Mouse (Mus musculus): ENCODE results near the gene Taok3. TPM values are rescaled to one million over a fixed set of nuclear protein-coding genes. Genes with fewer than 3 reads are reported as not detected.

Gene Taok3
- polyA plus RNA-seq, 1 experiment = 6.6 TPM

DNA sequence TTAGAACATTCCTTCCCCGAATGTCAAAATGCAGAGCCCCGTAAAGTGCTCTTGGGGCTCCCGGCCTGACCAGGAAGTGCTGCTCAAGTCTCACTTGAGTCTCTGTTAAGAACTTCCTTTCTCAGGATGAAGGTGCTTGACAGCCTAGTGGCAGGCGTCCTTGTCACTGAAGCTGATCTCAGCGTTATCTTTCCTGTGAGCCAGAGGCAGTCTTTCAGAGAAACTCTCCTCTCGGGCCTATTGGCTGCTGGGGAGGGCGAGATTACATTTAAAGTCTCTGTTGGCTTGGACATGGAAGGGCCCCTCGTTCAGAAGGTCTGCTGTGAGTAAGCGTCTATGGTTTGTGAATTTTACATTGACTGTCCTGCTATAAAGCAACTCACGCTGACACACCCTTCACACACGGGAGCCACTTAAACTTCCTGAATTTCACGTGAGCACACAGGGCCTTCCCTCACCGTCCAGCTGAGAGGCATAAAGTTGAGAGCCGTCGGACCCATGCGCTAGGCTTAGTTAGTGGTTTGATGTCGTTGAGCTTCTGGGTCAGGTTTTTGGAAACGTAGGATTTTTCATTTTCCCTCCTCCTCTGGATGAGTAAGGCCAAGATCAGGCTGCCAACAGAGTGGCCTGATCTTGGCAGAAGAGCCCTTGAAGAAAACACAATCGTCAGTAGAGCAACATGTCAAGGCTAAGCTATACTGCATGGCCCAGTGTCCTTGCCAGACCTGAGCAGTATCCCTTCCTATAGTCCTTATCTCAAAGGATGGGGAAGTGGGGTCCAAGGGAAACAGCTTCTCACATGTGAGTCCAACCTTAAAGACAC is 14.3 kb downstream of the Taok3 start:
- TF ChIP-seq CEBPB (IDR thresholded peaks at IDR 0.05; ENCODE audit: low read depth) (no peak), FOSL1 (IDR thresholded peaks at IDR 0.05; ENCODE audit: insufficient read depth, low read length, poor library complexity, severe bottlenecking) (no peak), MAX (IDR thresholded peaks at IDR 0.05) (no peak), CTCF (IDR thresholded peaks at IDR 0.05; ENCODE audit: control insufficient read depth, insufficient read depth, insufficient read length) (no peak), MYOG (IDR thresholded peaks at IDR 0.05; ENCODE audit: control insufficient read depth, extremely low read depth, insufficient read length) (no peak), MYOD1 (IDR thresholded peaks at IDR 0.05; ENCODE audit: control insufficient read depth, insufficient read length, low read depth) (no peak), USF1 (IDR thresholded peaks at IDR 0.05; ENCODE audit: low read depth) (no peak)
- no peak overlapping the region for H3ac ChIP-seq (ENCODE audit: control insufficient read depth, insufficient read length, low read depth)
- H3K79me2 ChIP-seq (ENCODE audit: control insufficient read depth, insufficient read depth) = no peaks in the 10 kb centered on the region
- no peak overlapping the region for H3K4me3 ChIP-seq (ENCODE audit: insufficient read depth, poor library complexity, severe bottlenecking)
- H3K36me3 ChIP-seq (ENCODE audit: control insufficient read depth, insufficient read depth) = no peaks in the 10 kb centered on the region
- H3K27me3 ChIP-seq (ENCODE audit: control insufficient read depth, insufficient read depth, insufficient read length) = no peaks in the 10 kb centered on the region
- peaks cover 2% of the 10 kb centered on the region for H3K79me3 ChIP-seq (ENCODE audit: low read depth)

DNA sequence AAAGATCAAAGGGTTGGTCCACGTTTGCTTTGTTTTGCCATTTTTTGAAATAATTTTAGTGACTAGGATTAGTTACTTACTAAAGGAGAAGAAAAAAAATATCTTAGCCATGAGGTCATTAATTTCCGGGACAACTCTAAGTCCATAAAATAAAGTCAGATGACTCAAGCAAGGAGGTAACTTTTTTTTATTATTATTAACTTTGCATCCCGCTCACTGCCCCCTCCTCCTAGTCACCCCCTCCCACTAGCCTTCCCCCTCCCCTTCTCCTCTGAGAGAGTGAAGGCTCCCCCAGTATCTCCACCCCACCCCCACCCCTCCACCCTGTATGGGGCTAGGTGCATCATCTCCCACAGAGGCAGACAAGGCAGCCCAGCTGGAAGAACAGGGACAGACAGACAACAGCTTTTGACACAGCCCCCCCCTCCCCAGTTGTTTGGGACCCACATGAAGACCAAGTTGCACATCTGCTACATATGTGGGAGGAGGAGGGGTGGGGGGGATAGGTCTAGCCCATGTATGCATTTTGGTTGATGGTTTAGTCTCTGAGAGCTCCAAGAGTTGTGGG is 15.0 kb downstream of the Taok3 start:
- H3K27me3 ChIP-seq (ENCODE audit: control insufficient read depth, insufficient read depth, insufficient read length) = no peaks in the 10 kb centered on the region
- peaks cover 2% of the 10 kb centered on the region for H3K79me3 ChIP-seq (ENCODE audit: low read depth)
- no peaks in the 10 kb centered on the region for H3K79me2 ChIP-seq (ENCODE audit: control insufficient read depth, insufficient read depth)
- no peak overlapping the region for H3ac ChIP-seq (ENCODE audit: control insufficient read depth, insufficient read length, low read depth)
- H3K4me3 ChIP-seq (ENCODE audit: insufficient read depth, poor library complexity, severe bottlenecking) = no peak overlapping the region
- TF ChIP-seq CTCF (IDR thresholded peaks at IDR 0.05; ENCODE audit: control insufficient read depth, insufficient read depth, insufficient read length) (no peak), MYOG (IDR thresholded peaks at IDR 0.05; ENCODE audit: control insufficient read depth, extremely low read depth, insufficient read length) (no peak), MAX (IDR thresholded peaks at IDR 0.05) (no peak), CEBPB (IDR thresholded peaks at IDR 0.05; ENCODE audit: low read depth) (no peak), MYOD1 (IDR thresholded peaks at IDR 0.05; ENCODE audit: control insufficient read depth, insufficient read length, low read depth) (no peak), USF1 (IDR thresholded peaks at IDR 0.05; ENCODE audit: low read depth) (no peak), FOSL1 (IDR thresholded peaks at IDR 0.05; ENCODE audit: insufficient read depth, low read length, poor library complexity, severe bottlenecking) (no peak)
- no peaks in the 10 kb centered on the region for H3K36me3 ChIP-seq (ENCODE audit: control insufficient read depth, insufficient read depth)

DNA sequence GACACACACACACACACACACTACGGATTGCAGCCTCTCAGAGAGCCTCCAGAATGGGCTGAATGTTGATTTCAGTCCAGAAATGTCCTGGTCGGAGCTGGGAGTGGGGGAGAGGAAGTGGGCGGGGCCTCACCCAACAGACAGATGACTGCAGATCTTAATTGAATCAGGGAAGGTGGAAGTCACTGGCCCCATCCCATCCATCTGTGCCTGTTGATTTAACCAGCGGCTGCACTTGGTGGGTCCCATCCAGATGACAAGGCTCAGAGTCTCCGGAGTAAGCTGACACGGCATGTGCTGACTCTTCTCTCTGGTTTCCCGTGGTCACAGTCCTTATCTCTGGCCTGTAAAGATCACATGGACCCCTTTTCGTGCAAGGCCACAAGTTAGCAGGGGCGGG is 15.9 kb downstream of the Taok3 start:
- Histone ChIP-seq H3K27me3 (ENCODE audit: control insufficient read depth, insufficient read depth, insufficient read length) (no peaks in the 10 kb centered on the region), H3K79me3 (ENCODE audit: low read depth) (peaks cover 1% of the 10 kb centered on the region), H3K4me3 (ENCODE audit: insufficient read depth, poor library complexity, severe bottlenecking) (no peak overlapping the region), H3K79me2 (ENCODE audit: control insufficient read depth, insufficient read depth) (no peaks in the 10 kb centered on the region), H3K36me3 (ENCODE audit: control insufficient read depth, insufficient read depth) (no peaks in the 10 kb centered on the region), H3ac (ENCODE audit: control insufficient read depth, insufficient read length, low read depth) (no peak overlapping the region)
- TF ChIP-seq MAX (IDR thresholded peaks at IDR 0.05) = no peak
- TF ChIP-seq MYOD1 (IDR thresholded peaks at IDR 0.05; ENCODE audit: control insufficient read depth, insufficient read length, low read depth) = no peak
- no peak for TF ChIP-seq CTCF (IDR thresholded peaks at IDR 0.05; ENCODE audit: control insufficient read depth, insufficient read depth, insufficient read length)
- no peak for TF ChIP-seq CEBPB (IDR thresholded peaks at IDR 0.05; ENCODE audit: low read depth)
- TF ChIP-seq FOSL1 (IDR thresholded peaks at IDR 0.05; ENCODE audit: insufficient read depth, low read length, poor library complexity, severe bottlenecking) = no peak
- TF ChIP-seq USF1 (IDR thresholded peaks at IDR 0.05; ENCODE audit: low read depth) = no peak
- no peak for TF ChIP-seq MYOG (IDR thresholded peaks at IDR 0.05; ENCODE audit: control insufficient read depth, extremely low read depth, insufficient read length)

DNA sequence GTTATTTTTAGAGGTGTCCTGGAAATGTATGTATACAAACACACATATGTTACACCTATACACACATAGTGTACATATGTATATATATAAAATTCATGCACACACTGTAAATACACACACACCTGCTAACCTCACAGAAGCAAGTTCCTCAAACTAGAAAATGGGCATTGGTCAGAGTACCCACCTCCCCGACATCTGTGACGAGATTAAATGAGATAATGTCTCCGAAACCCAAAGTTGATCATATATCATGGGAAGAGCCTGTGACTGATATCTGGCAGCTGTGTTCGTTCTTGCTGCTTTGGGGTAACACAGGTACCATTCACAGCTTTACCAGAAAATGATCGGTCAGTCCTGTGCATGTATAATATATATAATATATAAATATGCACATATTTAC is 16.6 kb downstream of the Taok3 start:
- H3K36me3 ChIP-seq (ENCODE audit: control insufficient read depth, insufficient read depth) = no peaks in the 10 kb centered on the region
- H3K79me3 ChIP-seq (ENCODE audit: low read depth) = no peaks in the 10 kb centered on the region
- TF ChIP-seq MYOG (IDR thresholded peaks at IDR 0.05; ENCODE audit: control insufficient read depth, extremely low read depth, insufficient read length) (no peak), CEBPB (IDR thresholded peaks at IDR 0.05; ENCODE audit: low read depth) (no peak), USF1 (IDR thresholded peaks at IDR 0.05; ENCODE audit: low read depth) (no peak), MAX (IDR thresholded peaks at IDR 0.05) (no peak), FOSL1 (IDR thresholded peaks at IDR 0.05; ENCODE audit: insufficient read depth, low read length, poor library complexity, severe bottlenecking) (no peak), CTCF (IDR thresholded peaks at IDR 0.05; ENCODE audit: control insufficient read depth, insufficient read depth, insufficient read length) (no peak)
- H3K79me2 ChIP-seq (ENCODE audit: control insufficient read depth, insufficient read depth) = no peaks in the 10 kb centered on the region
- H3K4me3 ChIP-seq (ENCODE audit: insufficient read depth, poor library complexity, severe bottlenecking) = no peak overlapping the region
- H3ac ChIP-seq (ENCODE audit: control insufficient read depth, insufficient read length, low read depth) = no peak overlapping the region
- H3K27me3 ChIP-seq (ENCODE audit: control insufficient read depth, insufficient read depth, insufficient read length) = no peaks in the 10 kb centered on the region

DNA sequence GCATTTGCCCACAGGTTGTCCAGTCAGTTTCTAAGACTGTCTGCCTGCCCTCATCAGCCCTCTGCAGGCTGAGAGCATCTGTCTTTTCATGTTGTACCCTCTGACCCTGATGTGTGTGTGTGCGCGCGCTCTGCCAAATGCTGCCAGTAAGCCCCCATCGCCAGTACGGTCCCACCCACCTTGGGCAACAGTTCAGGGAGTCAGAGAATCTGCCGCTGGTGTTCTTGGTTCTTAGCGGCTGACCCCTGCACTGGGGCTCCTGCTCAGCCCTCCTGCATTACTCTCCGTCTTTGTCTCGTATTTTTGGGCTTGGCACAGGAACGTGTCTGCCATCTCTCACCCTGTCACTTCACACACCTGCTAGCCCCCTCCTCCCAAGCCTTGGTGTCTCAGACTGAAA is 17.1 kb downstream of the Taok3 start:
- H3K36me3 ChIP-seq (ENCODE audit: control insufficient read depth, insufficient read depth) = no peaks in the 10 kb centered on the region
- no peak overlapping the region for H3K4me3 ChIP-seq (ENCODE audit: insufficient read depth, poor library complexity, severe bottlenecking)
- no peaks in the 10 kb centered on the region for H3K79me2 ChIP-seq (ENCODE audit: control insufficient read depth, insufficient read depth)
- TF ChIP-seq FOSL1 (IDR thresholded peaks at IDR 0.05; ENCODE audit: insufficient read depth, low read length, poor library complexity, severe bottlenecking) = no peak
- no peak for TF ChIP-seq USF1 (IDR thresholded peaks at IDR 0.05; ENCODE audit: low read depth)
- no peak for TF ChIP-seq CTCF (IDR thresholded peaks at IDR 0.05; ENCODE audit: control insufficient read depth, insufficient read depth, insufficient read length)
- no peak for TF ChIP-seq MAX (IDR thresholded peaks at IDR 0.05)
- no peak for TF ChIP-seq MYOG (IDR thresholded peaks at IDR 0.05; ENCODE audit: control insufficient read depth, extremely low read depth, insufficient read length)
- no peak for TF ChIP-seq CEBPB (IDR thresholded peaks at IDR 0.05; ENCODE audit: low read depth)
- TF ChIP-seq MYOD1 (IDR thresholded peaks at IDR 0.05; ENCODE audit: control insufficient read depth, insufficient read length, low read depth) = no peak
- H3K79me3 ChIP-seq (ENCODE audit: low read depth) = no peaks in the 10 kb centered on the region
- H3K27me3 ChIP-seq (ENCODE audit: control insufficient read depth, insufficient read depth, insufficient read length) = no peaks in the 10 kb centered on the region
- no peak overlapping the region for H3ac ChIP-seq (ENCODE audit: control insufficient read depth, insufficient read length, low read depth)
